Mouse (Mus musculus): ENCODE results near the gene Man1c1. TPM values are rescaled to one million over a fixed set of nuclear protein-coding genes. Genes with fewer than 3 reads are reported as not detected.

Man1c1 gene
- polyA plus RNA-seq, 1 experiment, result 10.7 TPM

DNA sequence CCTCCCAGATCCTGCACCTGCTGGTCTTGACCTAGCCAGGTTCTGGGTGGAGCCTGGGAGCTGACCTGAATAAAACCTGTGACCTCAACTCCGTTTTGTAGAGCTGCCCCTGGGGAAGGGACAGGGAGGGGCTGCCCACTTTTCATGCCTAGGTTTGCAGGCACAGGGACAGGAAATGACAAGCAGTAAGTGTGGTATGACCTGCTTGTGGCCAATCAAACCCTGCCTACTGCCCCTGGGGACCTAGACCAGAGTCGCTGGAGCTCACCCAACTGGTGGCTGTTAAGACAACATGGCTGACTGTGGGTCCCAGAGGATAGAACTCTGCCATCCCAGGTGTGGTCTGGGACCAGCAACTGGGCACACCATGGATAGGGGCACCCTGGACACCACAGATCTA, 51.9 kb downstream of the Man1c1 start:
- TF ChIP-seq CTCF (IDR thresholded peaks at IDR 0.05; ENCODE audit: borderline replicate concordance, extremely low read depth, insufficient read depth, insufficient read length) (no peak), POLR2A (IDR thresholded peaks at IDR 0.05; ENCODE audit: borderline replicate concordance, extremely low read depth, insufficient read depth, insufficient read length, poor library complexity, severe bottlenecking) (no peak)
- no peak for DNase-seq (ENCODE audit: low read depth)

DNA sequence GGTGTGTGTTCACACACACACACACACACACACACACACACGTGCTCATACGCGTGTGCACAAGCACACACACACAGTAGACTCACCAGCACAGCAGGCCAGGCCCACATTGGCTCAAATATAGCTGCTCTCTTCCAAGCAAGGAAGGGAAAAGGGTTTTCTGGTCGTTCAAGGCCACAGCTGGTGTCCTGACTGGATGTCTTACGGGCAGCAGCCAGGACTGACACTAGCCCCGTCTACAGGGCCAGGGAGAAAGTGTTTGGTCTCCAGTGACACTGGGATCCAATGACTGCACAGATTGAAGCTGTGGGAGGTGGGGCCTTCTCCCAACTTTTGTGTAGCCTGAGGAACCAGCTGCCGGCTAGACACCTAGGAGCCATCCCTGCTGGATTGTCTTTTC, 52.7 kb downstream of the Man1c1 start:
- no peak for DNase-seq (ENCODE audit: low read depth)
- TF ChIP-seq CTCF (IDR thresholded peaks at IDR 0.05; ENCODE audit: borderline replicate concordance, extremely low read depth, insufficient read depth, insufficient read length) (no peak), POLR2A (IDR thresholded peaks at IDR 0.05; ENCODE audit: borderline replicate concordance, extremely low read depth, insufficient read depth, insufficient read length, poor library complexity, severe bottlenecking) (no peak)

- TF ChIP-seq POLR2A (IDR thresholded peaks at IDR 0.05; ENCODE audit: borderline replicate concordance, extremely low read depth, insufficient read depth, insufficient read length, poor library complexity, severe bottlenecking) (no peak), CTCF (IDR thresholded peaks at IDR 0.05; ENCODE audit: borderline replicate concordance, extremely low read depth, insufficient read depth, insufficient read length) (no peak)
- DNase-seq (ENCODE audit: low read depth), result no peak
Observed at GRCm38 (mm10) chr4:134645042-134645948, 58.8 kb downstream of the Man1c1 start.

GRCm38 (mm10) chr4:134644410-134644809, 59.7 kb downstream of the Man1c1 start:
- TF ChIP-seq POLR2A (IDR thresholded peaks at IDR 0.05; ENCODE audit: borderline replicate concordance, extremely low read depth, insufficient read depth, insufficient read length, poor library complexity, severe bottlenecking) (no peak), CTCF (IDR thresholded peaks at IDR 0.05; ENCODE audit: borderline replicate concordance, extremely low read depth, insufficient read depth, insufficient read length) (no peak)
- no peak for DNase-seq (ENCODE audit: low read depth)

DNA sequence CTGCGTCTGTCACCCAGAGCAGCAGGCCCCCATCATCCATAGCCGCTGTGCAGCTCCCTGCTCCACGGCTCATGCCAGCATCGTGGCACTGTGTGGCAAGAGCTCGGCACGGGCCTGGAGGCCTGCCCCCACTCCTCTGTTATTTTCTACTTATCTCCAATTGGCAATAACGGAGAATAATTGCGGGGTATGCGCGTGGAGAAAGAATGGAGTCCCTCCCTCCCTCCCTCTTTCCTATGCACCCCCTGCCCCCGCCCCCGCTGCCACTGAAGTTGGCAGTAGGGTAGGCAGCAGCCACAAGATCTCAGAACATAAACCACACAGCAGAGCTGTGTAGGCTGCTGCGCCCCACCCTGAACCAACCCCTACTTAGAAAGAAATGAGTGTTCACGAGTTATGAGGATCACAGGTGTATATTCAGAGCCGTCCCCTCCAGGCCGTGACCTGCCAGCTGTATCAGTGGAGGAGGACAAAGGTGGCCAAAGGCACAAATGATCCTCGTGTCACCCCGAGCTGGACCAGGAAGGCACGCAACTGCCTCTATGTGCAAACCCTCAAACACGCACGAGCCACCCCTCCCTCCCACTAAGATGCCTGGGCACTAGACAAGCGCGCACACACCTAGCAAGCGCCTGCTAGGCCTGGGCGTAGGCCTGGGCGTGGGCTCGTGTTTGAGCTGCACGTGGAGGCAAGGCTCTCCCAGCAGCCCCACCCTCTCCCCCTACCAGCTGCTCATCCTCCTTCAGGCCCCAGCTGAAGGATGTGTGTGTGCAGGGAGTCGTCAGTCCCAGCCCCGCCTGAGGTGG, 62.2 kb downstream of the Man1c1 start:
- no peak for TF ChIP-seq POLR2A (IDR thresholded peaks at IDR 0.05; ENCODE audit: borderline replicate concordance, extremely low read depth, insufficient read depth, insufficient read length, poor library complexity, severe bottlenecking)
- TF ChIP-seq CTCF (IDR thresholded peaks at IDR 0.05; ENCODE audit: borderline replicate concordance, extremely low read depth, insufficient read depth, insufficient read length), result no peak
- peak; percentile 57 for DNase-seq (ENCODE audit: low read depth)

DNA sequence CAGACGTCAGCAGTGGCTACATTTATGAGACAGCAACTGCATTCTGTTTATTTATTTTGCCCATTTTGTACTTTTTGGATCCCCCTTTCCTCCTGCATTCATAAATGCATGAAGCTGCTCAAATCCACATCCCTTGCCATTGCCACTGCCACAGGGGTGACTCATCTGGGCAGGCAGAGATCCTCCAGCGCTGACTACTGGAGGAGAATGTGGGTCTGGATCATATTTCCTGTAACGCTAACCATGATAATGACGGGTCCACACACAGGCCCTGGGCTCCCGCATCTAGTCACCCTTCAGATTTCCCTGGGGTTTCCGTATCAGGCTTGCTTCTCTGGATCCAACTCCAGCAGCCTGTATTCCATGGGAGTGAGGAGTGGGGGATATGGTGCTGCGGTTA, 64.8 kb downstream of the Man1c1 start:
- TF ChIP-seq POLR2A (IDR thresholded peaks at IDR 0.05; ENCODE audit: borderline replicate concordance, extremely low read depth, insufficient read depth, insufficient read length, poor library complexity, severe bottlenecking) (no peak), CTCF (IDR thresholded peaks at IDR 0.05; ENCODE audit: borderline replicate concordance, extremely low read depth, insufficient read depth, insufficient read length) (no peak)
- DNase-seq (ENCODE audit: low read depth), result no peak

- DNase-seq (ENCODE audit: low read depth), result no peak
- TF ChIP-seq CTCF (IDR thresholded peaks at IDR 0.05; ENCODE audit: borderline replicate concordance, extremely low read depth, insufficient read depth, insufficient read length) (no peak), POLR2A (IDR thresholded peaks at IDR 0.05; ENCODE audit: borderline replicate concordance, extremely low read depth, insufficient read depth, insufficient read length, poor library complexity, severe bottlenecking) (no peak)
Observed at GRCm38 (mm10) chr4:134638111-134638550, 66.0 kb downstream of the Man1c1 start.

GRCm38 (mm10) chr4:134636406-134636805, 67.7 kb downstream of the Man1c1 start:
- DNase-seq (ENCODE audit: low read depth), result no peak
- TF ChIP-seq CTCF (IDR thresholded peaks at IDR 0.05; ENCODE audit: borderline replicate concordance, extremely low read depth, insufficient read depth, insufficient read length) (no peak), POLR2A (IDR thresholded peaks at IDR 0.05; ENCODE audit: borderline replicate concordance, extremely low read depth, insufficient read depth, insufficient read length, poor library complexity, severe bottlenecking) (no peak)

DNA sequence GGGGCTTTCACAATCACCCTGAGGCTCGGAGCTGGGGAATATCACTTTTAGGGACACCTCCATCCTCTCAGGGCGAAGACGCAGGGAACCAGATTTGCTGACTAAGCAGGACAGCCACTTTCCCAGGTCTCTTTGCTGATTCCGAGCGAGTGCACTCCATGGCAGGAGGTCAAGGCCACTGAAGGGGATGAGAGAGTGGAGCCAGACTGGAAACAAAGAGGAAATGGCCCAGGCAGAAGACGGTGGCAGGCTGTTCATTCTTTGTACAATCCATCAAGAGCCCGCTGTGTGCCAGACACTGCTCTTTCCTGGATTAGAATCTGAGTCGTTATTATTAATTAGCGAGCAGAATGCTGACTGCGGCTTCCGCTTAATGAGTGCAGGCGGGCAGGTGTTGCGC, 70.1 kb downstream of the Man1c1 start:
- no peak for TF ChIP-seq POLR2A (IDR thresholded peaks at IDR 0.05; ENCODE audit: borderline replicate concordance, extremely low read depth, insufficient read depth, insufficient read length, poor library complexity, severe bottlenecking)
- no peak for TF ChIP-seq CTCF (IDR thresholded peaks at IDR 0.05; ENCODE audit: borderline replicate concordance, extremely low read depth, insufficient read depth, insufficient read length)
- DNase-seq (ENCODE audit: low read depth), result peak; percentile 81

DNA sequence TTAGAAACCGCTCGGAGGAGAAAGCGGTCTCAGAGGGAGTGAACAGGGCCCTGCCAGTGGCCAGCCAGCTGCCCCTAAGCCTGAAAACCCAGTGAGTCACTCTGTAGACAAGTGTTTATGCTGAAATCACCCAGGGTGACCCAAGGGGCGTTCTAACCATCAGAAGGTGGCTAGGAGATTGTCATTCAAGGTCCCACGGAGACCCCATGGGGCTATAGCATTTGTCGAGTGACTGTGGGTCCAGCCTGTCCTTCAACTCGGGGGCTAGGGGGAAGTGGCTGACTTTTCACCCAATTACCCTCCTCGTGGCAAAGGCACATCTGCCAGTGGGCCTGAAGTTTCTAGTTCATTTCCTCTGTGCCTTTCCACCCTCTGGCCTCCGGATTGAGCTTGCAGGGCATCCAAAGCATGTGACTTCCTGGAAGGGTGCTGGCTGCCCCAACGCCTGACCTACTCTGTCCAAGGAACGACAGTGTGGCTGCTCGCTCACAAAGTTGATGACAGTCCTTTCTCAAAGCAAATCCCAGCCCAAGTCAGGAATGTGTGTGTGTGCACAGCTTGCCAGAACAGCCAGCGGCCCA, 71.9 kb downstream of the Man1c1 start:
- peak; percentile 56 for DNase-seq (ENCODE audit: low read depth)
- TF ChIP-seq POLR2A (IDR thresholded peaks at IDR 0.05; ENCODE audit: borderline replicate concordance, extremely low read depth, insufficient read depth, insufficient read length, poor library complexity, severe bottlenecking) (no peak), CTCF (IDR thresholded peaks at IDR 0.05; ENCODE audit: borderline replicate concordance, extremely low read depth, insufficient read depth, insufficient read length) (no peak)

All from brain, embryonic 14.5 days (tissue).